Mouse (Mus musculus) T-helper 1 cell (primary cell): ENCODE measurements around the gene Plcl1.

ENCODE experiments used
- in situ Hi-C: fragments of 300-600 bp; cut with MboI, MseI; formaldehyde crosslinking; loops from one replicate; pipeline ENCODE4 v1.15.1; 2025; ENCODE audit warnings: high pct_unique_total_duplicates

Gene Plcl1

DNA sequence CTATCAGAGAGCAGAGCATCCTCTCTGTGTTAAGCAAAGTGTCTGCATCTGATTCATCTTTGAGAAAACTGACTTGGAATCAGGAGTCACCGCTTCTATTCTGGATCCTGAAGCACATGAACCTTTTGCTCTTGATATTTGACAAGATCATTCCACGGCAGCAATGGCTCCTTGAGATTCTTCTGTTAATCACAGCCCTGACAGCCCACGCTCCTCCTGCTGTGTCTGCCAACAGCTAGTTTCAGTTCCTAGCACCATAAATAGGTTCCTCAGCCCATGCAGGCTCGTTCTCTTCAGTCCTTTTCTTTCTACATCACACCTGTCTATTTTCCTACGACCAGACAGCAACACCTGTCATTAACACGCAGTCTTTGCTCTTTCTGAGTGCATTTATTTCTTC lies 387.1 kb downstream of the Plcl1 start:
- in situ Hi-C loops, result no loop called here
